ENCODE assay signal across 8 mouse cellular contexts in genomic region chr11:87763511-87763987, GRCm38 (mm10). TPM values are rescaled to one million over a fixed set of nuclear protein-coding genes. Genes with fewer than 3 reads are reported as not detected.
DNase-seq lines count a peak whose midpoint lies in the region; ATAC-seq and TF ChIP-seq lines count a peak whose summit lies in the region.

No protein-coding gene starts in this region.

- ATAC-seq in lung, postnatal 0 days = peak; percentile 58
- ATAC-seq in stomach, embryonic 15.5 days (ENCODE audit: insufficient read depth, low FRiP score, low read depth) = peak; percentile 47

- TF ChIP-seq EP300 in lung, postnatal 0 days (IDR thresholded peaks at IDR 0.05) = no peak

- no peak overlapping the region for H3K9ac ChIP-seq in lung, postnatal 0 days (replicated peaks; ENCODE audit: low read depth)
- no peak overlapping the region for H3K9ac ChIP-seq in stomach, embryonic 15.5 days

- no peak overlapping the region for H3K27ac ChIP-seq in lung, postnatal 0 days (ENCODE audit: low read length)
- H3K27ac ChIP-seq in stomach, embryonic 15.5 days = no peak overlapping the region

- no peaks in the 10 kb centered on the region for H3K36me3 ChIP-seq in lung, postnatal 0 days (ENCODE audit: insufficient read depth, low read length)
- H3K36me3 ChIP-seq in stomach, embryonic 15.5 days = no peaks in the 10 kb centered on the region

- 0 out of 2 replicates have a peak, but pooled peaks have one; percentile 7 for TF ChIP-seq CTCF in lung, postnatal 0 days (IDR thresholded peaks at IDR 0.05)

- H3K4me3 ChIP-seq in lung, postnatal 0 days (ENCODE audit: low read depth, low read length) = peak overlapping the region; percentile 41
- peak overlapping the region; percentile 49 for H3K4me3 ChIP-seq in stomach, embryonic 15.5 days (replicated peaks)

- no peaks in the 10 kb centered on the region for H3K9me3 ChIP-seq in lung, postnatal 0 days (ENCODE audit: low read length)
- no peaks in the 10 kb centered on the region for H3K9me3 ChIP-seq in stomach, embryonic 15.5 days

- peaks cover 36% of the 10 kb centered on the region; the same call in 1 of the 2 replicates for H3K27me3 ChIP-seq in lung, postnatal 0 days (replicated peaks; ENCODE audit: insufficient read depth, low read length)
- peaks cover 64% of the 10 kb centered on the region for H3K27me3 ChIP-seq in stomach, embryonic 15.5 days (replicated peaks)

- H3K4me2 ChIP-seq in lung, postnatal 0 days (replicated peaks; ENCODE audit: low read depth, low read length) = peak overlapping the region; percentile 74
- H3K4me2 ChIP-seq in stomach, embryonic 15.5 days = peak overlapping the region; percentile 93

- peak; percentile 19 to 39 for DNase-seq in spleen, postnatal 10 days (ENCODE audit: low spot score in 2 of 2)
- DNase-seq in spleen, postnatal 36 days (ENCODE audit: low spot score in 2 of 2) = no peak
- peak; percentile 81 for DNase-seq in cerebellum, adult 8-10 months
- peak; percentile 88 to 89 for DNase-seq in frontal cortex, postnatal 36 days (ENCODE audit: low spot score in 2 of 2)
- DNase-seq in layer of hippocampus, adult 8-10 months (ENCODE audit: low spot score in 2 of 2) = peak; percentile 69
- DNase-seq in lung, postnatal 0 days (ENCODE audit: low spot score) = peak; percentile 62
- no peak for DNase-seq in yolk sac, embryonic 10.5 days (ENCODE audit: low spot score)

- H3K4me1 ChIP-seq in lung, postnatal 0 days (ENCODE audit: insufficient read depth, low read depth, low read length) = peaks cover 4% of the 10 kb centered on the region; the same call in 1 of the 2 replicates
- peaks cover 16% of the 10 kb centered on the region for H3K4me1 ChIP-seq in stomach, embryonic 15.5 days

- 3% methylated on average over 17 of the region's 17 CpGs for WGBS in lung, postnatal 0 days
- 5% methylated on average over 17 of the region's 17 CpGs for WGBS in stomach, embryonic 15.5 days

RNA-seq across cellular contexts. Expression of gene Tspoap1, which starts 3.2 kb away (rescaled TPM):
- total RNA-seq in layer of hippocampus, adult 8-10 months (2022) = 100 to 1,000 TPM; 145 to 183 (median 166) TPM
- 0.64 and 0.83 TPM in 2 replicates for polyA plus RNA-seq in lung, postnatal 0 days (2015; fragmentation: Nextera tagmentation; extraction: Ambion mirVana)
- polyA plus RNA-seq in stomach, embryonic 15.5 days (2015; fragmentation: Nextera tagmentation; extraction: Ambion mirVana) = 2.0 and 2.8 TPM in 2 replicates

RNA-seq across cellular contexts. Expression of gene Supt4a, which starts 26.2 kb away (rescaled TPM):
- 10 to 100 TPM; 61.3 to 76.3 (median 69.6) TPM for total RNA-seq in layer of hippocampus, adult 8-10 months (2022)
- 155 and 166 TPM in 2 replicates for polyA plus RNA-seq in lung, postnatal 0 days (2015; fragmentation: Nextera tagmentation; extraction: Ambion mirVana)
- polyA plus RNA-seq in stomach, embryonic 15.5 days (2015; fragmentation: Nextera tagmentation; extraction: Ambion mirVana) = 118 and 127 TPM in 2 replicates

RNA-seq across cellular contexts. Expression of gene Mpo, which starts 29.8 kb away (rescaled TPM):
- total RNA-seq in layer of hippocampus, adult 8-10 months (2022) = under 1 TPM in 1 of 4 experiments, not detected in 3; 0.79 TPM
- 0.32 and 0.68 TPM in 2 replicates for polyA plus RNA-seq in lung, postnatal 0 days (2015; fragmentation: Nextera tagmentation; extraction: Ambion mirVana)
- 11.1 and 23.1 TPM in 2 replicates for polyA plus RNA-seq in stomach, embryonic 15.5 days (2015; fragmentation: Nextera tagmentation; extraction: Ambion mirVana)

Comparison
In these comparisons a context has a peak if more than half of its experiments do, and no peak if none do; other contexts are left out.
1. DNase-seq: peak in spleen, postnatal 10 days (2 of 2), cerebellum, adult 8-10 months (single experiment), frontal cortex, postnatal 36 days (2 of 2), layer of hippocampus, adult 8-10 months (2 of 2) and lung, postnatal 0 days (single experiment); none in spleen, postnatal 36 days (0 of 2) and yolk sac, embryonic 10.5 days (single experiment).